Mouse (Mus musculus) hindbrain, embryonic 12.5 days (tissue): ENCODE data around the gene Slit1. TPM values are rescaled to one million over a fixed set of nuclear protein-coding genes. Genes with fewer than 3 reads are reported as not detected.

Experiments used
- ATAC-seq: fragments of 200-750 bp; cut with Nextera tagmentation; 2 replicates; pipeline ENCODE4 v1.8.0; 2017; ENCODE audit warnings: moderate TSS enrichment; ENCODE audit not compliant: low FRiP score
- H3K27ac ChIP-seq: fragments of 300-500 bp; sonication (generic); 2 replicates; pipeline ENCODE4 v1.5.1; 2016; ENCODE audit warnings: mild to moderate bottlenecking
- H3K27me3 ChIP-seq: fragments of 300-500 bp; sonication (generic); 2 replicates; pipeline ENCODE4 v1.6.1; 2016; ENCODE audit warnings: mild to moderate bottlenecking
- H3K36me3 ChIP-seq: fragments of 300-500 bp; sonication (generic); 2 replicates; pipeline ENCODE4 v1.6.1; 2016; ENCODE audit warnings: mild to moderate bottlenecking
- H3K4me1 ChIP-seq: fragments of 300-500 bp; sonication (generic); 2 replicates; pipeline ENCODE4 v1.6.1; 2016
- H3K4me2 ChIP-seq: fragments of 300-500 bp; sonication (generic); replicated peaks from 2 replicates; pipeline ENCODE4 v1.6.1; 2016; ENCODE audit warnings: mild to moderate bottlenecking
- H3K4me3 ChIP-seq: fragments of 300-500 bp; sonication (generic); 2 replicates; pipeline ENCODE4 v1.5.1; 2016; ENCODE audit warnings: mild to moderate bottlenecking
- H3K9ac ChIP-seq: fragments of 300-500 bp; sonication (generic); 2 replicates; pipeline ENCODE4 v1.6.1; 2016; ENCODE audit warnings: mild to moderate bottlenecking, moderate library complexity
- H3K9me3 ChIP-seq: fragments of 300-500 bp; sonication (generic); replicated peaks from 2 replicates; pipeline ENCODE4 v1.6.1; 2016; ENCODE audit warnings: mild to moderate bottlenecking
- WGBS: fragments of 180-500 bp; shearing (Covaris S2); methylation state at CpG from one replicate; pipeline ENCODE4 v1.1.7; 2016; 5-methylcytosine and 5-hydroxymethylcytosine counted together
- polyA plus RNA-seq: library from polyadenylated mRNA; unstranded; fragments of >200 nt; fragmentation: Nextera tagmentation; extraction: Ambion mirVana; gene quantifications from 2 replicates; pipeline ENCODE4 v1.2.1, GENCODE M21; 2016

Slit1 gene
- polyA plus RNA-seq, 1 experiment from 2014 or later: 31.9 TPM

DNA sequence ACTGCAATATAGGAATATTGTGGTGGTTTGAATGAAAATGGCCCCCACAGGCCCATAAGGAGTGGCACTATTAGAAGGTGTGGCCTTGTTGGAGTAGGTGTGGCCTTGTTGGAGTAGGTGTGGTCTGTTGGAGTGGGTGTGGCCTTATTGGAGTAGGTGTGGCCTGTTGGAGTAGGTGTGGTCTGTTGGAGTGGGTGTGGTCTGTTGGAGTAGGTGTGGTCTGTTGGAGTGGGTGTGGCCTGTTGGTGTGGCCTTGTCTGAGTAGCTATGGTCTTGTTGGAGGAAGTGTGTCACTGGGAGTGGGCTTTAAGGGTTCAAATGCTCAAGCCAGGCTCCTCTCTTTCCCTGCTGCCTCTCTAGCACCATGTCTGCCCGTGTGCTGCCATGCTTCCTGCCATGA lies 63.2 kb downstream of the Slit1 start:
- Histone ChIP-seq H3K36me3 (no peaks in the 10 kb centered on the region), H3K4me1 (peaks cover 49% of the 10 kb centered on the region), H3K9ac (no peak overlapping the region), H3K27me3 (peaks cover 20% of the 10 kb centered on the region), H3K27ac (no peak overlapping the region), H3K4me3 (no peak overlapping the region), H3K4me2 (no peak overlapping the region), H3K9me3 (no peaks in the 10 kb centered on the region)
- WGBS: 56% methylated on average over 1 of the region's 1 CpGs
- ATAC-seq: no peak

DNA sequence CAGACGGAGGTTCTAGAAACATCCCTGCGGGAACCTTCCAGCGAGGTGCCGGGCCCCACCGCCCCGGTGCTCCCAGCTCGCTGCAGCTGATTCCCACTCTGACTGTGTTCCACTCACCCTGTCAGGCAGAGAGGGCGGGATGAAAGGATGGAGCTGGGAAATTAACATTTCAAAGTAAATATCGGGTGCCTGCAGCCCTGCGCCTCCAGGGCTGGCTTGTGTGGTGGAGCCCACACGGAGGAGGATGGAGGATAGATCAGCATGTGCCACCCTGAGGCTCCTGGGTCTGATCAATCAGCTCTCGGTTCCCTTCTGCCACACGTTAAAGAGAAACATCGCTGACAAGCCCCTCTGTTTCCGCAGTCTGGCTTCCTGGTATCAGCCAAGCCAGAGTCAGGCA lies 64.4 kb downstream of the Slit1 start:
- 13% methylated on average over 15 of the region's 15 CpGs for WGBS
- H3K27ac ChIP-seq: peak overlapping the region; percentile 31; the same call in 1 of the 2 replicates
- peak overlapping the region; percentile 1; the same call in 1 of the 2 replicates for H3K4me2 ChIP-seq
- H3K27me3 ChIP-seq: peaks cover 20% of the 10 kb centered on the region
- no peak overlapping the region for H3K9ac ChIP-seq
- no peak overlapping the region for H3K4me3 ChIP-seq
- no peaks in the 10 kb centered on the region for H3K9me3 ChIP-seq
- H3K4me1 ChIP-seq: peaks cover 42% of the 10 kb centered on the region
- ATAC-seq: no peak
- no peaks in the 10 kb centered on the region for H3K36me3 ChIP-seq

DNA sequence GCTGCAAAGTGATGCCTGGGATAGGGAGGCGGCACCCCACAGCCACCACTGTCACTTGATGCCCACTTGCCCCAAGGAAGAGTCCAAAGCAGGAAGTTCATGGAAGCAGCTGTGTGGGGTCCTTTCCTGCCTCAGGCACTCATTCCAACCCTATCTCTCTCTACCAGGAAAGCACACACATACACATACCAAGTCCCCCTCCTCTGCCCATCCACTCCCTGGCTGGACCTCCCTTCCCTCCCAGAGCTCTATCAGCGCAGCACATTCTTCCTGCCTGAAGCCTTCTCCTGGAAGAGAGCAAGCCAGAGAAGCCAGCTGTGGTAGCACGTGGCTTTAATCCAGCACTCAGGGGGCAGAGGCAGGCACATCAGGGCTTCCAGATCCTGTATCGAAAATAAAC lies 65.9 kb downstream of the Slit1 start:
- Histone ChIP-seq H3K4me2 (no peak overlapping the region), H3K4me3 (no peak overlapping the region), H3K36me3 (no peaks in the 10 kb centered on the region), H3K27ac (no peak overlapping the region), H3K9me3 (no peaks in the 10 kb centered on the region), H3K27me3 (peaks cover 14% of the 10 kb centered on the region), H3K4me1 (peaks cover 56% of the 10 kb centered on the region), H3K9ac (no peak overlapping the region)
- 63% methylated on average over 4 of the region's 4 CpGs for WGBS
- no peak for ATAC-seq

DNA sequence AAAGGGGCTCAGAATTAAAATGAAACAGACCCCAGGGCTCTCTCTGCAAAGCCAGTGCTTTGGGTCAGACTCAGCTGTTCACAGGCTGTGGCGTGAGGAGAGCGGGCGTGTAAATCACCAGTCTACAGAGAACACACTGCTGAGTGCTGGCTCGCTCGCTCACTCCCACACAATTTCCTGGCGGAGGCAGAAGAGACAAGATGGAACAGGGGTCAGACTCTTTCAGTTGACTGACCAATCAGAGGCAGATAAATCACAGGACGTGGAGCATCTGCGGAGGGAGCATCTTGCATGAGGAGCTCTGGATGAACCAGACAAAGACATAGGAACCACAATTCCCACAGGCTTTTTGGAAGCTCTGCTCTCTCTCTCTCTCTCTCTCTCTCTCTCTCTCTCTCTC lies 67.9 kb downstream of the Slit1 start:
- Histone ChIP-seq H3K27me3 (peaks cover 21% of the 10 kb centered on the region), H3K9me3 (no peaks in the 10 kb centered on the region), H3K4me1 (peaks cover 76% of the 10 kb centered on the region), H3K9ac (no peak overlapping the region), H3K4me3 (no peak overlapping the region), H3K27ac (peak overlapping the region; percentile 52; the same call in 1 of the 2 replicates), H3K36me3 (no peaks in the 10 kb centered on the region), H3K4me2 (no peak overlapping the region)
- 46% methylated on average over 8 of the region's 8 CpGs for WGBS
- ATAC-seq: no peak

DNA sequence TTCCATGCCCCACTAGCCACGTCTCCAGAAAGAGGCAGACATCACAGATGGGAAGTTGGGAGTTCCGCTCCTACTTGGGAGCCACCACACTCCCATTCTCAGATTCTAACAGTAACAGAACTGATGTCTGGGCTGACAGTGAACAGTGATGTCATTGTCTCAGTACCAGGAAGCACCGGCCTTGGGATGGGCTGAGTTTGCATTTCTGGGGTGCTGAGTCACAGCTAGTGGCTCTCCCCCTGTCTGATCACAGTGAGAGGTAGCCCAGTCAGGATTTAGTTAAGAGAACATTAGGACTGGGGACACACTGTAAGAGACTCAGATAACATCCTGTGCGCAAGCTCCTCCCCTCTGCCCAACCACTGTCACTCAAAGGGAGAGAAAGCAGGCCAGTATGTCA lies 69.1 kb downstream of the Slit1 start:
- no peak overlapping the region for H3K27ac ChIP-seq
- no peak overlapping the region for H3K9ac ChIP-seq
- peaks cover 82% of the 10 kb centered on the region for H3K4me1 ChIP-seq
- no peaks in the 10 kb centered on the region for H3K9me3 ChIP-seq
- no peak overlapping the region for H3K4me3 ChIP-seq
- peaks cover 21% of the 10 kb centered on the region for H3K27me3 ChIP-seq
- WGBS: 77% methylated on average over 4 of the region's 4 CpGs
- no peaks in the 10 kb centered on the region for H3K36me3 ChIP-seq
- no peak overlapping the region for H3K4me2 ChIP-seq
- no peak for ATAC-seq

DNA sequence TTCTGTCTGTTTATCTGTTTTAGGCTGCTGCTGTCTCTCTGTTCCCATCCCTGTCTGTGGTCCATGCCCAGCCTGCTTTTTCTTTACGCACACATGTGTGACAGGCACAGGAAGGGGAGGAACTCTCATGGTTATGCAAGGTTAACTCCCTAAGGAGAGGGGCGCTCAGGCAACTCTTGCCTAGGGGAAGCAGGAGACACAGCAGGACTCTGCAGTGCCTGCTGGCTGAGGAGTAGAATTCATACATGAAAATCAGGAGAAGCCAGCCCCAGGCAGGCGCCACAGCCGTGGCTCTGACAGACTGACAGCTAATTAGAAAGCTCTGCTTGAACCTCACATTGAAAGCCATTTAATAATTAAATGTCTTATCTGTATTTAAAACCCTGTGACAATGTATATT lies 70.6 kb downstream of the Slit1 start:
- 20% methylated on average over 4 of the region's 4 CpGs for WGBS
- no peak overlapping the region for H3K4me3 ChIP-seq
- no peaks in the 10 kb centered on the region for H3K36me3 ChIP-seq
- no peak overlapping the region for H3K4me2 ChIP-seq
- H3K9me3 ChIP-seq: no peaks in the 10 kb centered on the region
- H3K9ac ChIP-seq: 0 out of 2 replicates have a peak overlapping the region, but pooled peaks have one; percentile 6
- ATAC-seq: peak; percentile 39; the same call in 1 of the 2 replicates
- H3K27ac ChIP-seq: peak overlapping the region; percentile 76
- peaks cover 29% of the 10 kb centered on the region for H3K27me3 ChIP-seq
- peaks cover 84% of the 10 kb centered on the region for H3K4me1 ChIP-seq

DNA sequence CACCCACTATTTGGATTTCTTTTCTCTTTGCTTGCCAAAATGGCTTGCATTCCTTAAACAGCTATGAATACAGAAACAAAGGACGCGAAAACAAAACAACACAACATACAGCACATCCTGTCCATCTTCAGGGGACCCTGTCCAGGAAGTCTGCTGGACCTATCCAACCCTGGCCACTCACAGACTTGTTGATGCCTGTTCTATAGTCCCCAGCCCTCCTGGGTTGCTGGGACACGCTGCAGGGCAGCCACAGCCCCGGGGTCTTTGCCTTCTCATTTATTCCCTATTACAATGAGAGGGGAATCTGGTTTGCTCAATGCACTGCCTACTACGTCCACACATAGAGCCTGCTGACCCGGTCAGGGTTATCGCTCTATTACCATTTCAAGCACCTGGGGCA lies 72.5 kb downstream of the Slit1 start:
- H3K27me3 ChIP-seq: peaks cover 30% of the 10 kb centered on the region
- H3K27ac ChIP-seq: no peak overlapping the region
- no peak overlapping the region for H3K9ac ChIP-seq
- no peak overlapping the region for H3K4me2 ChIP-seq
- 31% methylated on average over 7 of the region's 7 CpGs for WGBS
- no peaks in the 10 kb centered on the region for H3K9me3 ChIP-seq
- no peak overlapping the region for H3K4me3 ChIP-seq
- H3K4me1 ChIP-seq: peaks cover 68% of the 10 kb centered on the region
- ATAC-seq: no peak
- H3K36me3 ChIP-seq: no peaks in the 10 kb centered on the region

DNA sequence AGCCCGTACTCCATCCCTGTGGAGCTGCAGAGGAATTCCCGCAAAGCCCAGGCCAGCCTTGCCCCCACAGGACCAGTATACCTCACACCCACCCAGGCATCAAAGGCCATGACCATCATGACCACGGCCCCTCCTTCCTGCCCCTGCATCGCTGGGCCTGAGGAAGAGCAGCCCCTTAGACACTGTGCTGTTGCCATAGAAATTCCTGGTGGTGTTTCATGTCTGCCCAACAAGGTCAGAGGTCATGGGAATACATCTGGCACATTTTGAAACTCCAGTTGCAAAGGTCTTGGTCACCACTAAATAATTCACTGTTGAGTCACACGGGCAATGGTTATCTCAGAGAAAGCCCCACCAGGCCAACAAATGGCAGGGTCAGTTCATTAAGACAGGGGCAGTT lies 73.0 kb downstream of the Slit1 start:
- H3K27me3 ChIP-seq: peaks cover 35% of the 10 kb centered on the region
- WGBS: 3% methylated on average over 5 of the region's 5 CpGs
- no peak overlapping the region for H3K4me3 ChIP-seq
- H3K4me1 ChIP-seq: peaks cover 63% of the 10 kb centered on the region
- ATAC-seq: no peak
- no peaks in the 10 kb centered on the region for H3K9me3 ChIP-seq
- peak overlapping the region; percentile 72; the same call in 1 of the 2 replicates for H3K27ac ChIP-seq
- H3K9ac ChIP-seq: no peak overlapping the region
- H3K36me3 ChIP-seq: no peaks in the 10 kb centered on the region
- no peak overlapping the region for H3K4me2 ChIP-seq

DNA sequence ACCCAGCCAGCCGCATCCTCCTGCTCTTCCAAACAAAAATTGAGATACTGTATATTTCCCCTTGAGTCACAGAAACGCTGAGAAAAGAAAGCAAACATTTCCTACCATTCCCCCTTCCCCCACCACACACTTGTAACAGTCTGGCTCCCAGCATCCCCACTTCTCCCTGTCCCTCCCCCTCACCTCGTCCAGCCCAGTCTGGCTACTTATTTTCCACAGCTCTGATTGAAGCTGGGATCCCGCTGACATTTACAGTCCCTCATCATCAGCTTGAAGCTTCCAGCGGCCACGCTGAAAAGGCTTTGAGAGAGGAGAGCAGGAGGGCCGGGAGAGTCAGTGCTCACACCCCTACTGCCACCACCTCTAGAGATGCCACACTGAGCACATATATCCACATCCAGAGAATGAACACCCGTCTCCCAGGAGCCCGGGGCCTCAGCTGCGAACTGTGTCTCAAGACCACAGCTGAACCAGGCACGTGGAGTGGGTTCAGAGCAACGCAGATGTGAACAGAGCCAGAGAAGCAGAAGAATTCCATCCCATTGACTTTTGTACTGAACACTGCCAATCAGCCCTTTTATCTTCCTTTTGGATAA lies 73.6 kb downstream of the Slit1 start:
- Histone ChIP-seq H3K4me3 (no peak overlapping the region), H3K4me1 (peaks cover 60% of the 10 kb centered on the region), H3K4me2 (no peak overlapping the region), H3K36me3 (no peaks in the 10 kb centered on the region), H3K27ac (peak overlapping the region; percentile 72), H3K9ac (no peak overlapping the region), H3K9me3 (no peaks in the 10 kb centered on the region), H3K27me3 (peaks cover 41% of the 10 kb centered on the region)
- peak; percentile 61 for ATAC-seq
- WGBS: 12% methylated on average over 12 of the region's 12 CpGs

DNA sequence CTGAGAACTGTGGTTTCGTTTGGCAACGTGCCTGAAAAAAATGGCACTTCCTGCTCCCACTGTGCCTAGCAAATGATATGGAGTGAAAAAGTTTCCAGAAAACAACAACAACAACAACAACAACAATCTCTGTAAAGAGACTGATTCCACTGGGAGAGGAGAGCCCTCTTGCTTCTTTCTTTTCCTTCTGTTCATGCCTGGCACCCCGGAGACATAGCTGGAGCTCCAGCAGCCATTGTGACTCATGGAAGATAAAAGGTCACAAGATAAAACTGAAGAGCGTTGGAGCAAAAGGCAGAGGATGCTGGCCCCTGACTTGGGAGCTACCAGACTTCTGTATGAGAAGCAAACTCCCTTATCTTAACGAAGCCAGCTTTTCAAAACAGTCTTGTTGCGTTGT lies 75.9 kb downstream of the Slit1 start:
- ATAC-seq: no peak
- Histone ChIP-seq H3K36me3 (no peaks in the 10 kb centered on the region), H3K4me2 (no peak overlapping the region), H3K27me3 (peaks cover 51% of the 10 kb centered on the region), H3K9ac (no peak overlapping the region), H3K4me1 (peaks cover 67% of the 10 kb centered on the region), H3K4me3 (no peak overlapping the region), H3K9me3 (no peaks in the 10 kb centered on the region), H3K27ac (no peak overlapping the region)
- 48% methylated on average over 6 of the region's 6 CpGs for WGBS

DNA sequence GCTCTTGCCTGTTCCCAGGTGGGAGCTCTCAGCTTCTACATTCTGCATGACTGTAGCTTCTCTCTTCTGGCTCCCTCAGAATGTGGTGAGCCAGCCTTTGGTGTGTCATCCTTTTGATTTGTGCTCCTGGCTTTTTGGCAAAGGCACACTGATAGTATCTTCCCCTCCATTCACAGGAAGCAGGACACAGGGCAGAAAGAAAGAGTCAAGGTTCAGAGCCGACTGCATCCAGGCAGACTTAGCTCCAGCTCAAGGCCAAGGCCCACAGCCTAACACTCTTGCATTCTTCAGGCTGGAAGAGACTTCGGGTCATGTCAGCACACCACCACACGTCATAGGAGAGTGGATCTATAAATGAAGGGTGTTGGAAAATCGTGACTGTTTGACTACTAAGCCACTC lies 77.5 kb downstream of the Slit1 start:
- no peak for ATAC-seq
- Histone ChIP-seq H3K9me3 (no peaks in the 10 kb centered on the region), H3K36me3 (no peaks in the 10 kb centered on the region), H3K27ac (no peak overlapping the region), H3K9ac (no peak overlapping the region), H3K4me3 (no peak overlapping the region), H3K4me1 (peaks cover 58% of the 10 kb centered on the region), H3K4me2 (no peak overlapping the region), H3K27me3 (peaks cover 44% of the 10 kb centered on the region)
- 71% methylated on average over 4 of the region's 4 CpGs for WGBS

DNA sequence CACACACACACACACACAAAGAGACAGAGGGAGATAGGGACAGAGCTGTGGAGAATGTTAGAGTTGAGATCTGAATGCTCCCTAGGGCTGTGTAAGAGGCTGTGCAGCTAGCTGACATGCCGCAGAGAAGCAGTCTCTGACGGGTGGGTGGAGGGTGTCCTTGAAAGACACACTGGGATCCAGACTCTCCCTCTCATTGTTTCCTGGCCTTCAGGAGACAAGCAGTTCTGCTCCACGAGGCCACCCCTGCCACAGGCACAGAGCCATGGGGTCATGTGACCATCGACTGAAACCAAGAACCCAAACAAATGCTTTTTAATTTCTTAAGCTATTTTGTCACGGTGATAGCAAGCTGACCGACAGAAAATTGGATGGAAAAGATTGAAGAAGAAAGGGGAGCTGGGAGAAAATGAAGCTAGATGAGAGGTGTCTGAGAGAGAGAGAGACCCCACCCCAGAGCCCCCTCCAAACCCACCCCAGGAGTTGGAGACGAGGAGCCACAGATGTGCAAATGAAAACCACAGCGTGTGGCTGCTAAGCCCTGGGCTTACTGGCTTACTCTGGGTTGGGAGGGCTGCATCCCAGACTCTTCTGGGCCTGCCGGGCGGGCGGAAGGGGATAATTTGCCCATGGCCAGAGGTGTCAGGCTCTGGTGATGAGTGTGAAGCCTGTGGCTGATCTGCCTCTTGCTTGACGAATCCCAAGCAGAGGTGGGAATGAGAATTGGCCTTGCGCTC lies 79.8 kb downstream of the Slit1 start:
- Histone ChIP-seq H3K4me3 (no peak overlapping the region), H3K27me3 (peaks cover 62% of the 10 kb centered on the region), H3K4me1 (peaks cover 47% of the 10 kb centered on the region), H3K36me3 (no peaks in the 10 kb centered on the region), H3K9me3 (no peaks in the 10 kb centered on the region), H3K27ac (peak overlapping the region; percentile 71; the same call in 1 of the 2 replicates), H3K9ac (0 out of 2 replicates have a peak overlapping the region, but pooled peaks have one; percentile 3), H3K4me2 (no peak overlapping the region)
- 10% methylated on average over 13 of the region's 13 CpGs for WGBS
- peak; percentile 27 for ATAC-seq

DNA sequence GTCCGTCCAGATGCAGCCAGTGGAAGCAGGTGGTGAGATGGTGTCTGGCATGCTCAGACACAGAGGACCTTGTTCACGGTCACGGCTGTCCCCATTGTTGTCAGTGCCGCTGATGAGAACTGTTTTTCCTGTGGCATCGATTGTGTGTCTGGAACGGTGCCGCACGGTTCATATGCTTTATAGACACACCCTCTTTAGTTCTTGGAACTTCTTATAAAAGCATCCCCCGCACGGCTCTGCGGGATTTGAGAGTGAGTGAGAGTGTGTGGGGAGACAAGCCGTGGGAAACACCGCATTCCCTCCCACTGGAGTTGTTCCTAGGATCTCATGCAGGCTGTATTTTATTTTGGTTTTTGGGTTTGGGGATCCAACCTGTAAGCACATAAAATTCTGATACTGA lies 82.0 kb downstream of the Slit1 start:
- no peak overlapping the region for H3K9ac ChIP-seq
- no peak for ATAC-seq
- no peak overlapping the region for H3K27ac ChIP-seq
- no peak overlapping the region for H3K4me2 ChIP-seq
- WGBS: 51% methylated on average over 13 of the region's 13 CpGs
- H3K27me3 ChIP-seq: peaks cover 67% of the 10 kb centered on the region
- no peaks in the 10 kb centered on the region for H3K9me3 ChIP-seq
- H3K36me3 ChIP-seq: no peaks in the 10 kb centered on the region
- peaks cover 60% of the 10 kb centered on the region for H3K4me1 ChIP-seq
- H3K4me3 ChIP-seq: no peak overlapping the region
